In the genomic region with DNA sequence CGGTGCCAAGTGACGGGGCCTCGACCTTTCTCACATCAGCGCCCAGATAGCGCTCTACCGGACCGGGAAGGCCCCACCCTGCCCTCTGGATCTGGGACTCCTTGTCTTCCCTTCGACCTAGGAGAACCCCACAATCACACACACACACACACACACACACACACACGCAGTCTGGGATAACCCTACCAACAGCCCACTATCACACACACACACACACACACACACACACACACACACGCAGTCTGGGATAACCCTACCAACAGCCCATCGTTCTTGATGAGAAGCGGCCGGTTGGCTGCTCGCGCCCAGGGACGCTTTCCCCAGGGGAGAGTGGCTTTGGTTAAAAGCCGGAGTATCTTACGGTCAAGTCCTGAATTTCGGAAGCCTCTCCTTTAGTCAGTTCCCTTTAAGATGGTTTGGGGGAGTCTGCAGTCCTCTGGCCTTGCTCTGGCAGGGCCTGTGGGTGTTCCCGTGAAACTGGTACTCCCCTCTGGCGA, we compare ENCODE assay signal across 8 mouse cellular contexts. TPM values are rescaled to one million over a fixed set of nuclear protein-coding genes. Genes with fewer than 3 reads are reported as not detected.
DNase-seq lines count a peak whose midpoint lies in the region.

No protein-coding gene starts in this region.

- H3K4me3 ChIP-seq in limb, embryonic 10.5 days, result peak overlapping the region; percentile 66

- H3K9me3 ChIP-seq in limb, embryonic 10.5 days (replicated peaks), result no peaks in the 10 kb centered on the region

- peak overlapping the region; percentile 31; the same call in 1 of the 2 replicates for H3K27ac ChIP-seq in limb, embryonic 10.5 days

- H3K27me3 ChIP-seq in limb, embryonic 10.5 days (ENCODE audit: low read depth, poor library complexity, severe bottlenecking), result peaks cover 33% of the 10 kb centered on the region

- no peaks in the 10 kb centered on the region for H3K36me3 ChIP-seq in limb, embryonic 10.5 days

- WGBS in limb, embryonic 10.5 days, result 4% methylated on average over 18 of the region's 21 CpGs

- H3K4me1 ChIP-seq in limb, embryonic 10.5 days, result peaks cover 17% of the 10 kb centered on the region

- peak; percentile 55 to 61 for DNase-seq in cerebellum, postnatal 10 days
- DNase-seq in cerebellum, adult 9-10 months, result no peak
- DNase-seq in right cerebral cortex, postnatal 4 days, result peak; percentile 44
- no peak for DNase-seq in right cerebral cortex, adult 18-20 months
- DNase-seq in limb, embryonic 10.5 days (ENCODE audit: low spot score), result no peak
- DNase-seq in retina, embryonic 14.5 days (ENCODE audit: low spot score), result peak; percentile 43
- DNase-seq in spleen, adult 18-20 months, result no peak
- DNase-seq in layer of hippocampus, adult 9-11 months, result no peak

RNA-seq across cellular contexts. Expression of a gene that starts 0.6 kb away (rescaled TPM):
- polyA plus RNA-seq in limb, embryonic 10.5 days (2016; fragmentation: Nextera tagmentation; extraction: Ambion mirVana), result 2.0 TPM in 2 replicates

RNA-seq across cellular contexts. Expression of a gene that starts 14.8 kb away (rescaled TPM):
- polyA plus RNA-seq in limb, embryonic 10.5 days (2016; fragmentation: Nextera tagmentation; extraction: Ambion mirVana), result 42.7 and 46.3 TPM in 2 replicates

RNA-seq across cellular contexts. Expression of a gene that starts 40.4 kb away (rescaled TPM):
- polyA plus RNA-seq in limb, embryonic 10.5 days (2016; fragmentation: Nextera tagmentation; extraction: Ambion mirVana), result 116 and 138 TPM in 2 replicates

Comparison
In these comparisons a context has a peak if more than half of its experiments do, and no peak if none do; other contexts are left out.
1. DNase-seq: peak in cerebellum, postnatal 10 days (2 of 2), right cerebral cortex, postnatal 4 days (single experiment) and retina, embryonic 14.5 days (single experiment); none in cerebellum, adult 9-10 months (single experiment), right cerebral cortex, adult 18-20 months (single experiment), limb, embryonic 10.5 days (single experiment), spleen, adult 18-20 months (0 of 2) and layer of hippocampus, adult 9-11 months (single experiment).